Mouse (Mus musculus): Measurements from ENCODE around the gene Abi3bp.

DNA sequence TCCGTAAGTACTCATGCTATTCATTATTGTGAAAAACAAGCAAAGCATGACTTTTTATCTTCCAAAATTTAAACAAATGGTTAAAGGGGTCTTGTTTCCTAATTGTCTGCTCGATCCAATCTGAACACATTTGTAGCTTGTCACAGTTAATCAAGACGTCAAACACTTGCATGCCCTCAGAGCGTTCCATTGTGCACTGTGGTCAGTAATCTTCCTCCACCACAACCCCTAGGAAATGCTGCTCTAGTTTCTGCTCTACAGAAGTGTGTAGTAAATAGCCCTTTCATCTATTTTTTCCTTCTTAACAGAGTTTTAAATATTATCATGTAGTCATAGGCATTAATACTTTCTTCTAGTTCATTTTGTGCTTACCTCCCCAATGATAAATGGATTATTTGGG lies 19.1 kb downstream of the Abi3bp start:
- TF ChIP-seq CTCF (IDR thresholded peaks at IDR 0.05), result no peak
- no peak for TF ChIP-seq POLR2A (IDR thresholded peaks at IDR 0.05; ENCODE audit: insufficient read depth, low read depth, low read length)
- TF ChIP-seq EP300 (IDR thresholded peaks at IDR 0.05; ENCODE audit: insufficient read depth, low read depth, low read length), result no peak
